In genomic region chr9:67813665-67814337, GRCm38 (mm10) we compare ENCODE assay signal across 8 mouse cellular contexts. TPM values are rescaled to one million over a fixed set of nuclear protein-coding genes. Genes with fewer than 3 reads are reported as not detected.
DNase-seq lines count a peak whose midpoint lies in the region; ATAC-seq and TF ChIP-seq lines count a peak whose summit lies in the region.

No protein-coding gene starts in this region.

- no peaks in the 10 kb centered on the region for H3K9me3 ChIP-seq in heart, embryonic 13.5 days

- ATAC-seq in heart, embryonic 13.5 days (ENCODE audit: extremely low read depth, insufficient number of reproducible peaks, low FRiP score, low TSS enrichment) = no peak

- H3K4me1 ChIP-seq in heart, embryonic 13.5 days = peaks cover 52% of the 10 kb centered on the region

- H3K9ac ChIP-seq in heart, embryonic 13.5 days = no peak overlapping the region

- 7% methylated on average over 8 of the region's 8 CpGs for WGBS in heart, embryonic 13.5 days

- H3K27me3 ChIP-seq in heart, embryonic 13.5 days (replicated peaks) = no peaks in the 10 kb centered on the region

- peak overlapping the region; percentile 73 for H3K27ac ChIP-seq in heart, embryonic 13.5 days (replicated peaks)
- H3K27ac ChIP-seq in layer of hippocampus, adult 2 months = no peak overlapping the region

- H3K36me3 ChIP-seq in heart, embryonic 13.5 days = no peaks in the 10 kb centered on the region

- no peak overlapping the region for H3K4me3 ChIP-seq in heart, embryonic 13.5 days
- no peak overlapping the region for H3K4me3 ChIP-seq in layer of hippocampus, adult 2 months

- TF ChIP-seq CTCF in layer of hippocampus, adult 2 months (conservative IDR thresholded peaks at IDR 0.05) = no peak

- peak; percentile 41 for DNase-seq in Muller cell, postnatal 12 days (ENCODE audit: inconsistent ontology term)
- peak; percentile 79 for DNase-seq in embryo, embryonic 10.5 days (ENCODE audit: low spot score)
- DNase-seq in kidney, postnatal 36 days = peak; percentile 21 to 58
- DNase-seq in ovary, postnatal 10 days (ENCODE audit: low spot score) = peak; percentile 33
- no peak for DNase-seq in layer of hippocampus, adult 9-10 months (ENCODE audit: low spot score)
- no peak for DNase-seq in cerebellum, adult 11 months
- no peak for DNase-seq in layer of hippocampus, adult 2 months (ENCODE audit: low spot score in 2 of 2)

- peak overlapping the region; percentile 32 for H3K4me2 ChIP-seq in heart, embryonic 13.5 days

RNA-seq across cellular contexts. Expression of gene C2cd4a, which starts 18.3 kb away (rescaled TPM):
- 0.27 and 0.34 TPM in 2 replicates for polyA plus RNA-seq in heart, embryonic 13.5 days (2015; fragmentation: Nextera tagmentation; extraction: Ambion mirVana)
- 1 to 10 TPM; 3.1 to 3.8 TPM for total RNA-seq in layer of hippocampus, adult 2 months (2021)

RNA-seq across cellular contexts. Expression of gene Vps13c, which starts 26.4 kb away (rescaled TPM):
- polyA plus RNA-seq in heart, embryonic 13.5 days (2015; fragmentation: Nextera tagmentation; extraction: Ambion mirVana) = 4.0 and 4.7 TPM in 2 replicates
- total RNA-seq in layer of hippocampus, adult 2 months (2021) = 100 to 1,000 TPM; 113 to 121 TPM

RNA-seq across cellular contexts. Expression of gene C2cd4b, which starts 54.6 kb away (rescaled TPM):
- polyA plus RNA-seq in heart, embryonic 13.5 days (2015; fragmentation: Nextera tagmentation; extraction: Ambion mirVana) = 0.71 and 1.1 TPM in 2 replicates
- total RNA-seq in layer of hippocampus, adult 2 months (2021) = 1 to 10 TPM; 7.7 to 8.3 TPM

Comparison
In these comparisons a context has a peak if more than half of its experiments do, and no peak if none do; other contexts are left out.
1. DNase-seq: peak in Muller cell, postnatal 12 days (single experiment), embryo, embryonic 10.5 days (single experiment), kidney, postnatal 36 days (2 of 2) and ovary, postnatal 10 days (single experiment); none in layer of hippocampus, adult 9-10 months (single experiment), cerebellum, adult 11 months (single experiment) and layer of hippocampus, adult 2 months (0 of 2).